In the genomic region with DNA sequence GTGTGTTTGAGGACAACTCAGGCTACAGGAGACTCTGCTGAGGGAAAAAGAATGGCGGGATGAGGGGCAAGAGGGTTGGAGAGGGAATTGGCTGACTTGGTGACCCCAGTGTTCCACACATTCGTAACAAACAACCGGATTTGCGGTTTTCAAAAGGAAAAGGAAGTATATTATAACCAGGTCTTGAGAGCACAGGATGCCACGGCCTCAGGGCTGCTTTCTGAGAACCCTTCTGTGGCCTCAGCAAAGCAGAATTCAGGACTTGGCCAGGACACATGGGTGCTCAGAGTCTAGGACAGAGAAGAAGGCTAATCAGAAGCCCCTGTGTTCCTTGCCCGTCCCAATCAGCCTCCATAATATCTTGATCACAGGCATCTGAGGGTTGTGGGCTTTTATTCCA, we compare ENCODE assay signal across 24 mouse cellular contexts. TPM values are rescaled to one million over a fixed set of nuclear protein-coding genes. Genes with fewer than 3 reads are reported as not detected.
"Had no signal": no experiment of that assay in that cellular context is flagged by ENCODE, and none has a peak within 500 bp of the region (broad histone marks: within the 10 kb centered on the region; RNA-seq: fewer than 3 reads in every experiment).

No protein-coding gene starts in this region.

- H3K4me2 ChIP-seq: neural tube, embryonic 15.5 days; stomach, embryonic 15.5 days had no signal

- DNase-seq: retina, postnatal 1 day; right cerebral cortex, adult 18-20 months; right cerebral cortex, postnatal 14 days; right cerebral cortex, postnatal 25 days; right cerebral cortex, postnatal 4 days; spleen, adult 18-20 months; thymus, adult 18-20 months; thymus, adult 2 months; thymus, postnatal 14 days; thymus, postnatal 25 days; thymus, postnatal 36 days; thymus, postnatal 4 days had no signal

- H3K4me3 ChIP-seq: neural tube, embryonic 15.5 days; stomach, embryonic 15.5 days had no signal

- H3K27me3 ChIP-seq: neural tube, embryonic 15.5 days; stomach, embryonic 15.5 days had no signal

- H3K27ac ChIP-seq: neural tube, embryonic 15.5 days; stomach, embryonic 15.5 days; stomach, postnatal 0 days had no signal

- H3K4me1 ChIP-seq: neural tube, embryonic 15.5 days; stomach, embryonic 15.5 days had no signal

- H3K9ac ChIP-seq: neural tube, embryonic 15.5 days; stomach, embryonic 15.5 days had no signal

- H3K36me3 ChIP-seq: neural tube, embryonic 15.5 days; stomach, embryonic 15.5 days had no signal

- H3K9me3 ChIP-seq: neural tube, embryonic 15.5 days; stomach, embryonic 15.5 days had no signal

RNA-seq across cellular contexts. Expression of a gene that starts 0.6 kb away (rescaled TPM):
- total RNA-seq: neutrophil, adult 5-6 weeks had no signal
- polyA plus RNA-seq: neural tube, embryonic 14.5 days; neural tube, embryonic 15.5 days; small intestine, adult 2 months; spleen, adult 2 months; stomach, embryonic 14.5 days; stomach, embryonic 15.5 days; stomach, embryonic 16.5 days; stomach, postnatal 0 days; testis, adult 2 months; thymus, adult 2 months; thymus, postnatal 0 days; urinary bladder, adult 2 months had no signal

RNA-seq across cellular contexts. Expression of a gene that starts 13.0 kb away (rescaled TPM):
- total RNA-seq: neutrophil, adult 5-6 weeks had no signal
- polyA plus RNA-seq: neural tube, embryonic 14.5 days; neural tube, embryonic 15.5 days; small intestine, adult 2 months; spleen, adult 2 months; stomach, embryonic 14.5 days; stomach, embryonic 15.5 days; stomach, embryonic 16.5 days; stomach, postnatal 0 days; thymus, adult 2 months; thymus, postnatal 0 days; urinary bladder, adult 2 months had no signal

RNA-seq across cellular contexts. Expression of a gene that starts 17.3 kb away (rescaled TPM):
- total RNA-seq: neutrophil, adult 5-6 weeks had no signal
- polyA plus RNA-seq: neural tube, embryonic 14.5 days; neural tube, embryonic 15.5 days; small intestine, adult 2 months; spleen, adult 2 months; stomach, embryonic 14.5 days; stomach, embryonic 15.5 days; stomach, embryonic 16.5 days; stomach, postnatal 0 days; testis, adult 2 months; thymus, postnatal 0 days; urinary bladder, adult 2 months had no signal

RNA-seq across cellular contexts. Expression of a gene that starts 32.0 kb away (rescaled TPM):
- total RNA-seq: neutrophil, adult 5-6 weeks had no signal
- polyA plus RNA-seq: neural tube, embryonic 14.5 days; neural tube, embryonic 15.5 days; small intestine, adult 2 months; spleen, adult 2 months; stomach, embryonic 14.5 days; stomach, embryonic 15.5 days; stomach, embryonic 16.5 days; stomach, postnatal 0 days; testis, adult 2 months; thymus, adult 2 months; thymus, postnatal 0 days; urinary bladder, adult 2 months had no signal

RNA-seq across cellular contexts. Expression of a gene that starts 42.9 kb away (rescaled TPM):
- total RNA-seq: neutrophil, adult 5-6 weeks had no signal
- polyA plus RNA-seq: neural tube, embryonic 14.5 days; neural tube, embryonic 15.5 days; small intestine, adult 2 months; spleen, adult 2 months; stomach, embryonic 14.5 days; stomach, embryonic 15.5 days; stomach, embryonic 16.5 days; stomach, postnatal 0 days; thymus, adult 2 months; thymus, postnatal 0 days; urinary bladder, adult 2 months had no signal
